Mouse (Mus musculus): Measurements from ENCODE around the gene 1110051M20Rik. TPM values are rescaled to one million over a fixed set of nuclear protein-coding genes. Genes with fewer than 3 reads are reported as not detected.

The 1110051M20Rik gene
- total and polyA plus RNA-seq, 3 experiments, result 0.05 to 0.76 TPM; not detected in 1

GRCm38 (mm10) chr2:91236601-91237510, 207.6 kb downstream of the 1110051M20Rik start, which contains the start of gene Ddb2:
Gene Ddb2, minus strand, starts transcription at chr2:91236982.
- TF ChIP-seq POLR2AphosphoS5 (IDR thresholded peaks at IDR 0.05; ENCODE audit: insufficient replicate concordance, low read depth, low read length) (no peak), TAL1 (conservative IDR thresholded peaks at IDR 0.05; ENCODE audit: low read depth, low read length) (no peak), GATA1 (IDR thresholded peaks at IDR 0.05; ENCODE audit: borderline replicate concordance, low read length) (no peak), CTCF (IDR thresholded peaks at IDR 0.05; ENCODE audit: low read depth, low read length) (no peak)
- H3K4me3 ChIP-seq (ENCODE audit: low read depth, low read length), result peak within 1 kb of the TSS; percentile 82
- H3K36me3 ChIP-seq (replicated peaks), result peaks cover 23% of the 10 kb centered on the region
- DNase-seq (ENCODE audit: low spot score) (peak; percentile 78), ATAC-seq (ENCODE audit: extremely low read depth, insufficient number of reproducible peaks, low FRiP score, poor library complexity, severe bottlenecking) (peak; percentile 96)
- H3K27me3 ChIP-seq (ENCODE audit: insufficient read depth, low read length), result no peaks in the 10 kb centered on the region
- H3K4me1 ChIP-seq (ENCODE audit: insufficient read depth, low read depth, low read length), result peaks cover 14% of the 10 kb centered on the region
- no peaks in the 10 kb centered on the region for H3K9me3 ChIP-seq (replicated peaks)

GRCm38 (mm10) chr2:91229735-91230134, 214.8 kb downstream of the 1110051M20Rik start:
- H3K27me3 ChIP-seq (ENCODE audit: insufficient read depth, low read length), result no peaks in the 10 kb centered on the region
- no peaks in the 10 kb centered on the region for H3K4me1 ChIP-seq (ENCODE audit: insufficient read depth, low read depth, low read length)
- ATAC-seq (ENCODE audit: extremely low read depth, insufficient number of reproducible peaks, low FRiP score, poor library complexity, severe bottlenecking), result no peak
- H3K36me3 ChIP-seq (replicated peaks), result peaks cover 34% of the 10 kb centered on the region
- TF ChIP-seq GATA2 (IDR thresholded peaks at IDR 0.05; ENCODE audit: borderline replicate concordance, low read depth, low read length) (no peak), TAL1 (conservative IDR thresholded peaks at IDR 0.05; ENCODE audit: low read depth, low read length) (no peak), CTCF (IDR thresholded peaks at IDR 0.05; ENCODE audit: low read depth, low read length) (no peak), GATA1 (IDR thresholded peaks at IDR 0.05; ENCODE audit: borderline replicate concordance, low read length) (no peak), POLR2AphosphoS5 (IDR thresholded peaks at IDR 0.05; ENCODE audit: insufficient replicate concordance, low read depth, low read length) (no peak)
- no peak overlapping the region for H3K4me3 ChIP-seq (ENCODE audit: low read depth, low read length)
- no peak for DNase-seq (ENCODE audit: low spot score)
- no peaks in the 10 kb centered on the region for H3K9me3 ChIP-seq (replicated peaks)

Other genes with a start within 250 kb of the 1110051M20Rik start
- gene Nr1h3, start 241.9 kb downstream of the 1110051M20Rik start, total RNA-seq (2014; fragmentation: Nextera tagmentation), result not detected in 2 replicates
- gene Nr1h3, start 241.9 kb downstream of the 1110051M20Rik start, total RNA-seq (2017), result 0.38 and 0.52 TPM in 2 replicates
- gene Nr1h3, start 241.9 kb downstream of the 1110051M20Rik start, polyA plus RNA-seq (2012), result 0.18 and 0.27 TPM in 2 replicates
- gene Acp2, start 241.8 kb downstream of the 1110051M20Rik start, total RNA-seq (2014; fragmentation: Nextera tagmentation), result 19.5 and 21.1 TPM in 2 replicates
- gene Acp2, start 241.8 kb downstream of the 1110051M20Rik start, total RNA-seq (2017), result 9.6 and 17.2 TPM in 2 replicates
- 4.0 and 5.3 TPM in 2 replicates for gene Acp2, start 241.8 kb downstream of the 1110051M20Rik start, polyA plus RNA-seq (2012)
- gene Ddb2, start 207.7 kb downstream of the 1110051M20Rik start, total RNA-seq (2014; fragmentation: Nextera tagmentation), result 12.9 and 18.7 TPM in 2 replicates
- gene Ddb2, start 207.7 kb downstream of the 1110051M20Rik start, total RNA-seq (2017), result 15.2 and 18.5 TPM in 2 replicates
- gene Ddb2, start 207.7 kb downstream of the 1110051M20Rik start, polyA plus RNA-seq (2012), result 1.3 and 1.5 TPM in 2 replicates
- gene Pacsin3, start 188.8 kb downstream of the 1110051M20Rik start, total RNA-seq (2014; fragmentation: Nextera tagmentation), result not detected in 2 replicates
- 0.33 and 0.35 TPM in 2 replicates for gene Pacsin3, start 188.8 kb downstream of the 1110051M20Rik start, total RNA-seq (2017)
- 0.16 and 0.44 TPM in 2 replicates for gene Pacsin3, start 188.8 kb downstream of the 1110051M20Rik start, polyA plus RNA-seq (2012)
- gene Arfgap2, start 179.7 kb downstream of the 1110051M20Rik start, total RNA-seq (2014; fragmentation: Nextera tagmentation), result 48.5 and 52.4 TPM in 2 replicates
- 53.0 and 54.9 TPM in 2 replicates for gene Arfgap2, start 179.7 kb downstream of the 1110051M20Rik start, total RNA-seq (2017)
- 42.1 and 44.2 TPM in 2 replicates for gene Arfgap2, start 179.7 kb downstream of the 1110051M20Rik start, polyA plus RNA-seq (2012)
- gene Lrp4, start 12.8 kb upstream of the 1110051M20Rik start, total RNA-seq (2014; fragmentation: Nextera tagmentation), result not detected in 2 replicates
- gene Lrp4, start 12.8 kb upstream of the 1110051M20Rik start, total RNA-seq (2017), result 0.17 and 0.22 TPM in 2 replicates
- not detected in 2 replicates for gene Lrp4, start 12.8 kb upstream of the 1110051M20Rik start, polyA plus RNA-seq (2012)
- gene Ckap5, start 82.1 kb upstream of the 1110051M20Rik start, total RNA-seq (2014; fragmentation: Nextera tagmentation), result 120 and 153 TPM in 2 replicates
- gene Ckap5, start 82.1 kb upstream of the 1110051M20Rik start, total RNA-seq (2017), result 81.2 and 97.6 TPM in 2 replicates
- gene Ckap5, start 82.1 kb upstream of the 1110051M20Rik start, polyA plus RNA-seq (2012), result 3.0 and 3.8 TPM in 2 replicates
- not detected in 2 replicates for gene F2, start 191.7 kb upstream of the 1110051M20Rik start, total RNA-seq (2014; fragmentation: Nextera tagmentation)
- gene F2, start 191.7 kb upstream of the 1110051M20Rik start, total RNA-seq (2017), result 0.06 and 0.11 TPM in 2 replicates
- 0.09 TPM in 2 replicates for gene F2, start 191.7 kb upstream of the 1110051M20Rik start, polyA plus RNA-seq (2012)
- 9.5 and 9.9 TPM in 2 replicates for gene Zfp408, start 205.1 kb upstream of the 1110051M20Rik start, total RNA-seq (2014; fragmentation: Nextera tagmentation)
- 12.5 and 13.3 TPM in 2 replicates for gene Zfp408, start 205.1 kb upstream of the 1110051M20Rik start, total RNA-seq (2017)
- 15.2 and 16.9 TPM in 2 replicates for gene Zfp408, start 205.1 kb upstream of the 1110051M20Rik start, polyA plus RNA-seq (2012)
- 53.1 and 61.5 TPM in 2 replicates for gene Arhgap1, start 205.2 kb upstream of the 1110051M20Rik start, total RNA-seq (2014; fragmentation: Nextera tagmentation)
- 58.1 and 65.1 TPM in 2 replicates for gene Arhgap1, start 205.2 kb upstream of the 1110051M20Rik start, total RNA-seq (2017)
- 27.8 and 37.8 TPM in 2 replicates for gene Arhgap1, start 205.2 kb upstream of the 1110051M20Rik start, polyA plus RNA-seq (2012)